Mouse (Mus musculus): ENCODE data around the gene Gtf2i.

- TF ChIP-seq POLR2A (IDR thresholded peaks at IDR 0.05; ENCODE audit: control insufficient read depth, extremely low read depth, insufficient read depth, low read length, poor library complexity) (no peak), CTCF (IDR thresholded peaks at IDR 0.05; ENCODE audit: borderline replicate concordance, control insufficient read depth, extremely low read depth, insufficient read depth, low read length, poor library complexity) (no peak)
Observed at GRCm38 (mm10) chr5:134328482-134329001, 14.0 kb upstream of the Gtf2i start.
